Mouse (Mus musculus): ENCODE data around the gene 1700024G13Rik.
"Not testable (repeated sequence)": the region's sequence is repeated elsewhere in the genome, so short reads cannot be mapped to it uniquely, and the experiment has no call there.

Gene 1700024G13Rik

GRCm38 (mm10) chr14:32388196-32388595 lies at the start of gene 1700024G13Rik:
Gene 1700024G13Rik (minus strand): TSS chr14:32388391.
- peak; percentile 26 for DNase-seq (ENCODE audit: low spot score)

- no peak for DNase-seq (ENCODE audit: low spot score)
Observed at GRCm38 (mm10) chr14:32437352-32437793, 49.2 kb upstream of the 1700024G13Rik start.

- no peak for DNase-seq (ENCODE audit: low spot score)
Observed at GRCm38 (mm10) chr14:32429030-32429602, 40.9 kb upstream of the 1700024G13Rik start.

GRCm38 (mm10) chr14:32423946-32424345 lies 35.8 kb upstream of the 1700024G13Rik start:
- no peak for DNase-seq (ENCODE audit: low spot score)

GRCm38 (mm10) chr14:32418747-32419146 lies 30.6 kb upstream of the 1700024G13Rik start:
- DNase-seq (ENCODE audit: low spot score) = no peak

- DNase-seq (ENCODE audit: low spot score) = no peak
Observed at GRCm38 (mm10) chr14:32412075-32412474, 23.9 kb upstream of the 1700024G13Rik start.

- no peak for DNase-seq (ENCODE audit: low spot score)
Observed at GRCm38 (mm10) chr14:32410084-32410483, 21.9 kb upstream of the 1700024G13Rik start.

- DNase-seq (ENCODE audit: low spot score) = not testable (repeated sequence)
Observed at GRCm38 (mm10) chr14:32405399-32405798, 17.2 kb upstream of the 1700024G13Rik start.

GRCm38 (mm10) chr14:32381619-32382018 lies 6.6 kb downstream of the 1700024G13Rik start:
- no peak for DNase-seq (ENCODE audit: low spot score)

- no peak for DNase-seq (ENCODE audit: low spot score)
Observed at GRCm38 (mm10) chr14:32381066-32381465, 7.1 kb downstream of the 1700024G13Rik start.

GRCm38 (mm10) chr14:32380099-32380480 lies 8.1 kb downstream of the 1700024G13Rik start:
- DNase-seq (ENCODE audit: low spot score) = no peak

GRCm38 (mm10) chr14:32379395-32380098 lies 8.6 kb downstream of the 1700024G13Rik start:
- no peak for DNase-seq (ENCODE audit: low spot score)

GRCm38 (mm10) chr14:32372510-32372909 lies 15.7 kb downstream of the 1700024G13Rik start:
- DNase-seq (ENCODE audit: low spot score) = no peak

GRCm38 (mm10) chr14:32369756-32370155 lies 18.4 kb downstream of the 1700024G13Rik start:
- DNase-seq (ENCODE audit: low spot score) = no peak

- no peak for DNase-seq (ENCODE audit: low spot score)
Observed at GRCm38 (mm10) chr14:32364359-32364758, 23.8 kb downstream of the 1700024G13Rik start.

GRCm38 (mm10) chr14:32351181-32351920 lies 36.8 kb downstream of the 1700024G13Rik start:
- not testable (repeated sequence) for DNase-seq (ENCODE audit: low spot score)

- DNase-seq (ENCODE audit: low spot score) = no peak
Observed at GRCm38 (mm10) chr14:32347307-32347706, 40.9 kb downstream of the 1700024G13Rik start.

GRCm38 (mm10) chr14:32344694-32345093 lies 43.5 kb downstream of the 1700024G13Rik start:
- DNase-seq (ENCODE audit: low spot score) = no peak

GRCm38 (mm10) chr14:32344176-32344575 lies 44.0 kb downstream of the 1700024G13Rik start:
- no peak for DNase-seq (ENCODE audit: low spot score)

- DNase-seq (ENCODE audit: low spot score) = no peak
Observed at GRCm38 (mm10) chr14:32341823-32342222, 46.4 kb downstream of the 1700024G13Rik start.

- DNase-seq (ENCODE audit: low spot score) = no peak
Observed at GRCm38 (mm10) chr14:32336547-32336946, 51.6 kb downstream of the 1700024G13Rik start.

GRCm38 (mm10) chr14:32336021-32336420 lies 52.2 kb downstream of the 1700024G13Rik start:
- DNase-seq (ENCODE audit: low spot score) = no peak
